Mouse (Mus musculus) cerebellum, postnatal 25 days (tissue): Measurements from ENCODE around the gene Dtnb.

Source experiments
- DNase-seq, 2 experiments: peaks; one replicate each; pipeline ENCODE4 v3.0.0; 2021; ENCODE audit warnings: mixed read lengths in 2 of 2

Dtnb gene

GRCm38 (mm10) chr12:3660985-3661635 lies 88.9 kb downstream of the Dtnb start:
- peak; percentile 29 to 61 for DNase-seq

- DNase-seq, result no peak
Observed at GRCm38 (mm10) chr12:3662660-3663059, 90.5 kb downstream of the Dtnb start.

GRCm38 (mm10) chr12:3663386-3663785 lies 91.2 kb downstream of the Dtnb start:
- DNase-seq, result peak in 1 of 2 experiments; percentile 37

GRCm38 (mm10) chr12:3669971-3670381 lies 97.8 kb downstream of the Dtnb start:
- DNase-seq, result no peak

GRCm38 (mm10) chr12:3671117-3671516 lies 98.9 kb downstream of the Dtnb start:
- DNase-seq, result no peak

GRCm38 (mm10) chr12:3672786-3673185 lies 100.6 kb downstream of the Dtnb start:
- DNase-seq, result no peak

GRCm38 (mm10) chr12:3673886-3674285 lies 101.7 kb downstream of the Dtnb start:
- no peak for DNase-seq

- no peak for DNase-seq
Observed at GRCm38 (mm10) chr12:3674913-3675312, 102.7 kb downstream of the Dtnb start.

- DNase-seq, result no peak
Observed at GRCm38 (mm10) chr12:3680721-3681120, 108.5 kb downstream of the Dtnb start.

- DNase-seq, result no peak
Observed at GRCm38 (mm10) chr12:3683041-3683440, 110.9 kb downstream of the Dtnb start.

GRCm38 (mm10) chr12:3686419-3686940 lies 114.3 kb downstream of the Dtnb start:
- DNase-seq, result no peak

- DNase-seq, result peak in 1 of 2 experiments; percentile 41
Observed at GRCm38 (mm10) chr12:3690926-3691529, 118.8 kb downstream of the Dtnb start.

- DNase-seq, result peak; percentile 49 to 63
Observed at GRCm38 (mm10) chr12:3692795-3693392, 120.7 kb downstream of the Dtnb start.

GRCm38 (mm10) chr12:3695741-3696501 lies 123.7 kb downstream of the Dtnb start:
- peak in 1 of 2 experiments; percentile 71 for DNase-seq

- no peak for DNase-seq
Observed at GRCm38 (mm10) chr12:3700503-3700902, 128.3 kb downstream of the Dtnb start.

- no peak for DNase-seq
Observed at GRCm38 (mm10) chr12:3702903-3703302, 130.7 kb downstream of the Dtnb start.

GRCm38 (mm10) chr12:3719151-3719721 lies 147.1 kb downstream of the Dtnb start:
- peak; percentile 23 to 33 for DNase-seq

GRCm38 (mm10) chr12:3720527-3720926 lies 148.3 kb downstream of the Dtnb start:
- no peak for DNase-seq

- DNase-seq, result peak; percentile 81 to 89
Observed at GRCm38 (mm10) chr12:3723762-3724161, 151.6 kb downstream of the Dtnb start.

- DNase-seq, result no peak
Observed at GRCm38 (mm10) chr12:3724822-3725370, 152.7 kb downstream of the Dtnb start.

GRCm38 (mm10) chr12:3729521-3730075 lies 157.4 kb downstream of the Dtnb start:
- DNase-seq, result no peak

GRCm38 (mm10) chr12:3732623-3733265 lies 160.6 kb downstream of the Dtnb start:
- DNase-seq, result peak; percentile 32 to 49
